Mouse (Mus musculus): ENCODE results near the gene Stx17.

The Stx17 gene

DNA sequence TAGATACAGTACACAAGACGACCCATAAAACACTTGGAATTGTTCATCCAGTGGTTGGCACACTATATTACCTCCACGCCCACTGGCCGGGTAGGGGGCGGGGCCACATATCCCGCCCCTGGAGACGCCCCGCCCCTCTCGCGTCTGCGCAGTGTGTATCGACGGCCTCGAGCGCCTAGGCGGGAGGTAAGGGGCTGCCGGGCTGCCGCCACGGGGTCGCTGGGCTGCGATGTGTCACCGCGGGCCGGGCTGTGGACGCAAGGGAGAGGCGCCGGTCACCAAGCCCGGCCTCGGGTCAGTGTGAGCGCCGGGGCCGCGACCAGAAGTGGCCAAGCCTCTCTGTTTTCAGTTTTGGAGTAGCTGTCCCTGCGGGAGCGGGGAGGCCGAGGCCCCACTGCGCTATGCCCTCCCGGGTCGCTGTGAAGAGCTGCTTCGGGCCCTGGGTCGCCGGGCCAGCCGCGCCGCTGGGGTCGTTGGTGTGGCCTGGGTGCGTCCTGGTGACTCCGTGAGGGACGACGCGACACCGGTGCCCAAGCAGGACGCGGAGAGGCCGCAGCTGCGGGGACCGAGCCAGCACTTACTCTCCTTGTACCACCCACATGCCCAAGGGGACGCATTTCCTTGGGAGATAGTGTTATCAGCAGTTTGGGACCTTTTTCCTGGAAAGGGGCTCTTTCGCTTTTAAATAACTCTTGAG, at the start of gene Stx17:
Gene Stx17, plus strand, starts transcription at position 143 of the 697 bp plus-strand sequence.
- DNase-seq = peak; percentile 92

- peak; percentile 56 for DNase-seq
Measured at GRCm38 (mm10) chr4:48076693-48077471, 47.8 kb upstream of the Stx17 start.

DNA sequence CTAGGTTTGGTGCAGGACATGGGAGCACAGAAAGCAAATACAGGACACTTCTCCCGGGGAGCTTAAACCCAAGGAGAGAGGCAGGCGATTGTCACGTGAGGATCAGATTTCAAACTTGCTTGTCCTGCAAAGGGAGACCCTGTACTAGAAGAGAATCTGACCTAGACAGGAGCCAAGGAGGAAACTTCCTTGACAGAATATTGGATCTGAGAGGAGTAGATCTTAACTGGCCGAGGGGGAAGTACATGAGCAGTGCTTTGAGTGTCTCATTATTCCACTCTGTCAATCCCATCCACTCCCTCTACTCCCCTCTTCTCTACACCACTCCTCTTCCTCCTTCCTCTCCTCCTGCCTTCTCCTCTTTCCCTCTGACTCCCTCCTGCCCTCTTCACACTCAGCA, 46.5 kb upstream of the Stx17 start:
- no peak for DNase-seq

DNA sequence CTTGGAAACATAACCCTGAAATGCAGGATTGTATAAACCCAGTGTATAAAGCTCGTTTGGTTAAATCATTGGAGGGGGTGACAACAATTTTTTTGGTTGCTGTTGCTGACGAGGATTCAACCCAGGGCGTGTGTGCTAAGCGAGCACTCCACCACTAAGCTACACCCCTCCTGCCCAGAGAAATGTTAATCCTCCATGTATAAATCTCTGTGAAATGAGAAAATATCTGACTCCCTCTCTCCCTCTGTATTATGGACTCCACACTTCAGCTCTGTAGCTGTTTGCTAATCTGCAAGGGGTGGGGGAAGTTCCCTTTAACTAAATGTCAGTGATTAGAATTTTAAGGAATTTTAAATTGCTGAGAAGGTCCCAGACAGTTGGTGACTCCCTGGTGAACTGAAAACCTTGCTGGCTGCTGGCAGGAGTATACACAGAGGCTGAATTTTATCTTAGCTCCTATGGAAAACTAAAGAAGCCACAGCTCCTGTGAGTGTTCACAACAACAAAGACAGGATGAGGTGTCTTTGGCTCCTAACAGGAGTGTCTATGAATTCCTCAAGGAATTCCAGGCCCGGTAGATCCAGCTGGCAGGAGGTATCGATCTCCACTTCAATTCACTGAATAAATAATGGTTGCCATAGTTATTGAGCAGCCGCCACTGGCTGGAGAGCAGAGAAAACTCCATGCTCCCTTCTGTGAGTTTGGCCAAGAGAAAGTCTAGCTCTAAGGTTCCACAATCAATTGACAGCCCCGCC, 45.3 kb upstream of the Stx17 start:
- DNase-seq = no peak

GRCm38 (mm10) chr4:48083452-48083851, 41.3 kb upstream of the Stx17 start:
- no peak for DNase-seq

DNA sequence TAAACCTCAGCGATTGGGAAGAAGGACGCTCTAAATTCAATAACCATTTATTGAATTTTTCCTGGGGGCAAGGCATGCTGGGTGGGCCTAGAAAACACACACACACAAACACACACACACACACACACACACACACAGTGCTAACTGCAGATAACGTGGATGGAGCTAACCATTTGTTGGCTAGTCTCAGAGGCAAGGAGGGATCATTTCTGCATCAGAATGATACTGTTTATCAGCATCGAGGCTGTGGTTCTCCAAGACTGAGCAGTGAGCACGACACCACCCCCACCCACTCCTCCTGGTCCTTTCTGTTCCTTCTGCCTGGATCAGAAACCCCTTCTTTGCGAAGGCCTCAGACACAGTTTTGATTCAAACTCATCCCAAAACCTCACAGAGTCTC, 38.1 kb upstream of the Stx17 start:
- no peak for DNase-seq

DNA sequence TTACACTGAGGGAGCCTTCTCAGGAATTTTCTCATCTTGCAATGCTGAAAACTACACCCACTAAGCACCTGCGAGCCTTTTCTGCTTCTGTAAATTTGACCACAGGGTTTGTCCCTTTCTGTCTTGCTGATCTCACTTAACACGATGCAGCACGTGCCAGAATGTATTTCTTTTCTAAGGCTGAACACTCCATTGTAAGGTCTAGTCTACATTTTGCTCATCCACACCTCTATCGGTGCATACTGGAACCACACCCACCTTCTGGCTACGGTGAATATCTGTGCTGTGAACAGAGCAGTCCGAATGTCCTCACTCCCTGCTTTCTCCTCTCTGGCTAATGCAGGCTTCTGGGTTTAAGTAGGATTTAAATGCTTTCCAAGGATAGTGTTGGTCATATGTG, 37.2 kb upstream of the Stx17 start:
- no peak for DNase-seq

DNA sequence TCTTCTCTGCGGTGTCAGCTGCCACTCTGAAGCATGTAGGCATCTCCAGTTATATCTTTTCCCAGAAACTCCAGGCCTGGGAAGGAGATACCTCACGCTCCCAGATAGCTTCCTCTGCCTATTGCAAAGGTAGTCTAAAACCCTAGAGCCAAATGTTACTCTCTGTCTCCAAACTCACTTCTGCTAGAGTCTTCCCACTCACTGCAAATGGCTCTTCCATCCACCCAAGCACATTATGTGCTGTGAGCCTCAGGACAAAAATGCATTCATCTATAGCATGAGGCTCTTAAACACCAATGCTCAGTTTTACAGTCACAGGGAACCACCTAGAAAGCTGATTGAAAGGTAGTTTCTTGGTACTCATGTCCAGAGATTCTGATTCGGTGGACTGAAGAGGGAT, 31.5 kb upstream of the Stx17 start:
- DNase-seq = no peak

DNA sequence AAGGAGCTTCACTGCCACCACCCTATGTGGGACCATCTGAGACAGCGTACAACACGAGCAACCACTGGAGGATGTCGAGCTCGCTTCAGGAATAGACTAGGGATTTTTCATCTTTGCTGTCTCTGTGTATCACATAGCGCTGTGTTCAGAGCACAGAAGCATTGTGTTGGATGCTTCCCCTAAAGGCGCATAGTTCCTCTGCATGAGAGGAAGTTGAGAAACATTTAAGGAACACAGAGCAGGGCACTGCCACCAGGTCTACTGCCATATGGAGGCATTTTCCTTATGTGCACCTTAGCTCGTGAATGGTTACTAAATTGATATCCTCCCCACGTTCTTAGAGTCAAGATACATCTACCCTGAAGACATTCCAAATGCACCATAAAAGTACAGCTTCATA, 24.5 kb upstream of the Stx17 start:
- DNase-seq = no peak

DNA sequence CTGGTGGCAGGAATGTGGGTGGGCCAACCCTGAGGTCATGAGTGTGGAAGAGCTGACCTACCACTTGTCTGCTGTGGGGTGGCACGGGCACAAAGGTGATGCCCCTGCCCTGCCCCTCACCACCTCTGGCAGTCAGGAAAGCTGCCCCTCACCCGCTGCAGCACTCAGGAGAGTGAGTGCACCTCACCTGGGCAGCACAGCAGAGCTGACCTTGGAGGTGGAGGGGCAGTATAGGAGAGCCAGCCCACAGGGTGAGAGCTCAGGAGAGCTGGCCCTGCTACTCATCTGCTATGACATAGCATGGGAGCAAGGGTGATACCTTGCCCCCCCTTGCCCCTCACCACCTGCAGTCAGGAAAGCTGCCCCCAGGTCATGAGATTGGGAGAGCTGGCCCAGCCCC, 22.7 kb upstream of the Stx17 start:
- DNase-seq = no peak

DNA sequence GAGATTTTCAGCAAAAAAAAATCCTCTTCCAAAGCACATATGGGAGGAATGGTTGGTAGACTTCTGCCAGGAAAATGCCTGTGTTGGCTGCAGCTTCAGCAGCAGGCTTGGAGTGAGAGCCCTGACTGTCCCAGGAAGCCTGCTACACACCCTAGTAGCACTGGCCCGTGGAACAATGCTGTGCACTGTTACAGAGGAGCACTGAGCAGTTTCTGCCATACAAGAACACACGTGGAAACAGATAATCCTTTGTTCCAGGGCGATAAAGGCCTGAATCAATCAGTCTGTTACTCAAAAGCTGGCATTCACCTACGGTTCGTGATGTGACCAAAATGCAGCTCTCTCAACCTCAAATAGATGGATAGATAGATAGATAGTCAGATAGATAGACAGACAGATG, 19.3 kb upstream of the Stx17 start:
- DNase-seq = no peak

- DNase-seq = no peak
Measured at GRCm38 (mm10) chr4:48107086-48107485, 17.6 kb upstream of the Stx17 start.

GRCm38 (mm10) chr4:48108591-48108990, 16.1 kb upstream of the Stx17 start:
- DNase-seq = peak; percentile 47

DNA sequence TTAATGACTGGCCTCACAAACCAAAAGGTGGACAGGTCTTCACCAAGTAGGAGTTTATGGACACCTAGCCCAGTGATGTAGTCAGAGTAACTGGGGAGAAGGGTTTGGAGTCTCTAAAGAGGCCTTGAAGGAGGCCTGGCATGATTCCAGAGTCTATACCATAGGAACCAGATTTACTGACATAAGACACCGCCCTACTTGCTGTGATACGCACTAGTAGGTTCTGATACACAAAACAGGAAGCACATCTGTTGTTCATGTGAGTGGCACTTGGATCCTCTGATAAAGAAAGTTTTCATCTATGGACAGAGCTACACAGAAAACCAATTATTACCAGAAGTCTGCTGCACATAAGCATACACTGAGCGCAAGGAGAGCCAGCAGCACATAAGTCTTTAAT, 14.4 kb upstream of the Stx17 start:
- DNase-seq = peak; percentile 5

DNA sequence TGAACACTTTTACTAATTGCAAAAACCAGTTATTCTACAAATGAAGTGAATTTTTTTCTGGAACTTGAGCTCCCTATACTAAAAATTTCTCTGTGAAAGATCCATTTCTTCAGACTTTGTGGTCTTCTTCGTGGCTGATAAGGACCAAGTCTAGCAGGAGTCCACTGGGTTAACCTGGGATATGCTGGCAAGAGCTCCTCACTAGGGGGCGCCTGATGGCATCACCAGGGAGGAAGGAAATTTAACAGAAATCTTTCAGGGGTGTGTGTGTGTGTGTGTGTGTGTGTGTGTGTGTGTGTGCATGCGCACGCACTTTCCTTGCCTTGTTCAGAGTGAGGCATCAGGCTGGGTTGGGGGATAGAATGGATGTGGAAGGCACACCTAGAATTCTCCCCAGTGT, 8.5 kb upstream of the Stx17 start:
- peak; percentile 72 for DNase-seq

- no peak for DNase-seq
Measured at GRCm38 (mm10) chr4:48124416-48124772, 321 bp upstream of the Stx17 start.

DNA sequence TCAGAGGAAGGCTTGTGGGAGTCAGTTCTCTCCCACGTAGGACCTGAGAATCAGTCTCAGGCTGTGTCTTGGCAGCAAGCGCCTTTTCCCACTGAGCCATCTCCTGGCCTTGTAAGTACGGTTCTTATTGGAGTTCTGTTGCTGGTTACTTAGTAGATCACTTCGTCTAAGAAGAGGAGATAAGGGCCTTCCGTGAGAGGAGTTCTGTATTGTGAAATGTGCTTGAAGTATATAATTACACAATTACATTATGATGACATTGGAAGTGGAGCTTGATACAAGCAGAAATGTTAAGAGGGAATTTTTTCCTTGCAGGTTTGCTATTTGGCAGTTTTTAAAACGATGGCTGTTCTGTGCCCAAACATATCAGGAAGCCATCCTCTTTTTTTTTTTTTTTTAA, 5.6 kb downstream of the Stx17 start:
- peak; percentile 37 for DNase-seq

DNA sequence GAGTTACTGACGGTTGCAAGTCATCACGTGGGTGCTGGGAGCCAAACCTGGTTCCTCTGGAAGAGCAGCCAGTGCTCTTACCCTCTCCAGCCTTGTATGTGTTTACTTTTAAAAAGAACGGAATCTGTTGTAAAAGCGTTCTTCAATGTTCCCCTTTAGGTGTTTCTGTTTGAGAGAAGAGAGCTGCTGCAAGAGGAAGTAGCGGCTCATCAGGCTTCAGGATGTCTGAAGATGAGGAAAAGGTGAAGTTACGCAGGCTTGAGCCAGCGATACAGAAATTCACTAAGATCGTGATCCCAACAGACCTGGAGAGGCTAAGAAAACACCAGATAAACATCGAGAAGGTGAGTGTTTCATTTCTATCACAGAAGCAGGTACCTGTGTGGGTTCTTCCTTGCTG, 6.9 kb downstream of the Stx17 start:
- DNase-seq = no peak

GRCm38 (mm10) chr4:48132721-48133120, 8.0 kb downstream of the Stx17 start:
- DNase-seq = peak; percentile 23

DNA sequence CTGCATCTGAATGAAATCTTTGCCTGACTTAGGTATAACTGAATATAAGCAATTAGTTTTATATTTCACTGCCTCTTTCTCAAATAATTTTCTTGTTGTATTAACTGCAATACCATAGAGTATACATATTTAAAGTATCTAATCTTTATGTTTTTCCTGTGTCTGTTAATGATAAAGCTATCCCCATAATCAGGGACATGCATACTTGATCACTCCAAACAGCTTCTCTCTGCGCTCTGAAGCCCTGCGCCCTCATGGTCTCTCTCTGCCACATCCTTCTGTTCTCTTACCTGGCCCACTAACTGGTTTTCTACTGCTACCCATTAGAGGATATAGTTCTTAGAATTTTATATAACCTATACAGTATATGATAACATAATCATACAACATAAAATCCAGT, 24.8 kb downstream of the Stx17 start:
- no peak for DNase-seq

GRCm38 (mm10) chr4:48153229-48153628, 28.5 kb downstream of the Stx17 start:
- no peak for DNase-seq

GRCm38 (mm10) chr4:48155864-48156263, 31.1 kb downstream of the Stx17 start:
- peak; percentile 49 for DNase-seq

GRCm38 (mm10) chr4:48160386-48160785, 35.7 kb downstream of the Stx17 start:
- no peak for DNase-seq

DNA sequence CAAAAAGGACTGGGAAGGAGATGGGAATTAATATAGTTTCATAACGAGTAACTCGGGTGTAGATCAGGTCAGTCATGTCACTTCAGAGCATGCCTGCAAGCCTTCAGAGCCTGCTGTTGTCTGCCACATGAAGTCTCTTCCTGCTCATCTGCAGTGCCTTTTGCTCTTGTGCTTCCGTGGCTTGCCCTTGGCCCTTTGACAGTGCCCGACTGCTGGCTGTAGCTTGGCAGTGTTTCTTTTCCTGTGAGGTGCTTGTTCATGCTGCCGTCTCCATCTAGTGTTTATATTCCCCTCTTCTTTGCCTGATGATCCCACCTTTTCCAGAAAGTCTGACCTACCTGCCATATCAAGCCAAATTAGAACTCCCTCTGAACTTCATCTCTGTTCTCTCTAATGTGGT, 39.1 kb downstream of the Stx17 start:
- no peak for DNase-seq
